Mouse (Mus musculus) MEL (cell line): ENCODE results near the gene Tmc2. TPM values are rescaled to one million over a fixed set of nuclear protein-coding genes. Genes with fewer than 3 reads are reported as not detected.

Experiments used
- DNase-seq: peaks from one replicate; pipeline ENCODE4 v3.0.0; 2011; ENCODE audit warnings: low read depth, low spot score
- H3K27ac ChIP-seq: 2 replicates; pipeline ENCODE4 v1.5.1; 2012; ENCODE audit warnings: low read depth, mild to moderate bottlenecking, control low read depth, low read length, moderate library complexity; ENCODE audit not compliant: control insufficient read depth
- H3K27me3 ChIP-seq, 2 experiments: fragments of 150-350 bp in 1 of 2; sonication (generic) in 1 of 2; 2 replicates each; pipeline ENCODE4 v1.6.1; 2012; ENCODE audit warnings: low read length in 2 of 2, mild to moderate bottlenecking in 2 of 2, improper control_type of control experiment in 1 of 2, moderate library complexity in 1 of 2; ENCODE audit not compliant: insufficient read depth in 2 of 2, control insufficient read depth in 1 of 2
- H3K36me3 ChIP-seq, 2 experiments: 2 replicates each; pipeline ENCODE4 v1.6.1; 2012 to 2014; ENCODE audit warnings: low read length in 2 of 2, improper control_type of control experiment in 1 of 2, inconsistent platforms in 1 of 2, mild to moderate bottlenecking in 1 of 2; ENCODE audit not compliant: insufficient read depth in 2 of 2, control insufficient read depth in 1 of 2
- H3K4me1 ChIP-seq, 2 experiments: fragments of 150-350 bp in 1 of 2; sonication (generic) in 1 of 2; 2 replicates each; pipeline ENCODE4 v1.6.1; 2012; ENCODE audit warnings: low read length in 2 of 2, improper control_type of control experiment in 1 of 2, mild to moderate bottlenecking in 1 of 2; ENCODE audit not compliant: insufficient read depth in 2 of 2, control insufficient read depth in 1 of 2
- H3K4me3 ChIP-seq, 2 experiments: fragments of 150-350 bp in 1 of 2; sonication (generic) in 1 of 2; 2 replicates each; pipeline ENCODE4 v1.5.1; 2012; ENCODE audit warnings: low read depth in 2 of 2, low read length in 2 of 2, mild to moderate bottlenecking in 2 of 2, moderate library complexity in 2 of 2, control low read depth in 1 of 2, improper control_type of control experiment in 1 of 2; ENCODE audit not compliant: control insufficient read depth in 1 of 2, insufficient read depth in 1 of 2
- H3K79me2 ChIP-seq: 2 replicates; pipeline ENCODE4 v1.6.1; 2012; ENCODE audit warnings: mild to moderate bottlenecking, low read length, moderate library complexity; ENCODE audit not compliant: control insufficient read depth, poor library complexity, insufficient read depth
- H3K9ac ChIP-seq: 2 replicates; pipeline ENCODE4 v1.6.1; 2012; ENCODE audit warnings: low read depth, mild to moderate bottlenecking, control low read depth, low read length, moderate library complexity; ENCODE audit not compliant: control insufficient read depth, poor library complexity, severe bottlenecking
- H3K9me3 ChIP-seq: fragments of 150-350 bp; sonication (generic); replicated peaks from 2 replicates; pipeline ENCODE4 v1.6.1; 2012; ENCODE audit warnings: mild to moderate bottlenecking, low read length, improper control_type of control experiment, moderate library complexity; ENCODE audit not compliant: insufficient read depth
- CHD2 ChIP-seq: IDR thresholded peaks from 2 replicates; pipeline ENCODE4 v1.6.1; 2011; ENCODE audit warnings: low read length, improper control_type of control experiment
- E2F4 ChIP-seq: IDR thresholded peaks from 2 replicates; pipeline ENCODE4 v1.6.1; 2011; ENCODE audit warnings: low read depth, low read length, improper control_type of control experiment, borderline replicate concordance
- ELF1 ChIP-seq: IDR thresholded peaks from 2 replicates; pipeline ENCODE4 v1.6.1; 2014; ENCODE audit warnings: low read depth, mild to moderate bottlenecking, inconsistent platforms, low read length, improper control_type of control experiment, moderate library complexity
- EP300 ChIP-seq, 2 experiments: IDR thresholded peaks; 2 replicates each; pipeline ENCODE4 v1.6.1; 2011; ENCODE audit warnings: improper control_type of control experiment in 2 of 2, low read length in 2 of 2, low read depth in 1 of 2, mild to moderate bottlenecking in 1 of 2
- ETS1 ChIP-seq: IDR thresholded peaks from 2 replicates; pipeline ENCODE4 v1.6.1; 2012; ENCODE audit warnings: low read depth, mild to moderate bottlenecking, inconsistent platforms, low read length, improper control_type of control experiment, moderate library complexity
- GABPA ChIP-seq: IDR thresholded peaks from 2 replicates; pipeline ENCODE4 v1.6.1; 2012; ENCODE audit warnings: low read depth, mild to moderate bottlenecking, inconsistent platforms, low read length, improper control_type of control experiment, moderate library complexity
- GATA1 ChIP-seq: IDR thresholded peaks from 2 replicates; pipeline ENCODE4 v1.6.1; 2011; ENCODE audit warnings: low read depth, low read length, improper control_type of control experiment
- HCFC1 ChIP-seq: IDR thresholded peaks from 2 replicates; pipeline ENCODE4 v1.6.1; 2012; ENCODE audit warnings: low read depth, mild to moderate bottlenecking, inconsistent platforms, low read length, improper control_type of control experiment, moderate library complexity
- JUND ChIP-seq: IDR thresholded peaks from 2 replicates; pipeline ENCODE4 v1.6.1; 2011; ENCODE audit warnings: low read depth, mild to moderate bottlenecking, improper control_type of control experiment, low read length
- KAT2A ChIP-seq: conservative IDR thresholded peaks from 2 replicates; pipeline ENCODE4 v1.6.1; 2012; ENCODE audit warnings: low read depth, low read length, improper control_type of control experiment, inconsistent platforms
- MAX ChIP-seq: IDR thresholded peaks from 2 replicates; pipeline ENCODE4 v1.6.1; 2011; ENCODE audit warnings: low read length, improper control_type of control experiment
- MAZ ChIP-seq: IDR thresholded peaks from 2 replicates; pipeline ENCODE4 v1.6.1; 2012; ENCODE audit warnings: low read depth, mild to moderate bottlenecking, inconsistent platforms, low read length, improper control_type of control experiment
- MYB ChIP-seq: IDR thresholded peaks from 2 replicates; pipeline ENCODE4 v1.6.1; 2011; ENCODE audit warnings: mild to moderate bottlenecking, low read depth, low read length, improper control_type of control experiment
- NELFE ChIP-seq: IDR thresholded peaks from 2 replicates; pipeline ENCODE4 v1.6.1; 2011; ENCODE audit warnings: low read depth, low read length, improper control_type of control experiment
- NRF1 ChIP-seq: IDR thresholded peaks from 2 replicates; pipeline ENCODE4 v1.6.1; 2014; ENCODE audit warnings: low read depth, mild to moderate bottlenecking, inconsistent platforms, low read length, improper control_type of control experiment, moderate library complexity; ENCODE audit not compliant: poor library complexity, insufficient read depth, severe bottlenecking
- POLR2A ChIP-seq, 2 experiments: IDR thresholded peaks; 2 replicates each; pipeline ENCODE4 v1.6.1; 2011 to 2012; ENCODE audit warnings: low read length in 2 of 2, mild to moderate bottlenecking in 2 of 2, control low read depth in 1 of 2, improper control_type of control experiment in 1 of 2, low read depth in 1 of 2, moderate library complexity in 1 of 2; ENCODE audit not compliant: control insufficient read depth in 1 of 2, insufficient read depth in 1 of 2, poor library complexity in 1 of 2
- POLR2AphosphoS2 ChIP-seq: IDR thresholded peaks from 2 replicates; pipeline ENCODE4 v1.6.1; 2011; ENCODE audit warnings: low read length, improper control_type of control experiment
- POLR2AphosphoS5 ChIP-seq: IDR thresholded peaks from 2 replicates; pipeline ENCODE4 v1.6.1; 2012; ENCODE audit warnings: low read depth, borderline replicate concordance, mild to moderate bottlenecking, inconsistent platforms, low read length, moderate library complexity, mixed read lengths
- RAD21 ChIP-seq: IDR thresholded peaks from 2 replicates; pipeline ENCODE4 v1.6.1; 2011; ENCODE audit warnings: mild to moderate bottlenecking, low read depth, low read length, improper control_type of control experiment
- RCOR1 ChIP-seq: IDR thresholded peaks from 2 replicates; pipeline ENCODE4 v1.6.1; 2012; ENCODE audit warnings: low read depth, mild to moderate bottlenecking, inconsistent platforms, low read length, improper control_type of control experiment
- SIN3A ChIP-seq: IDR thresholded peaks from 2 replicates; pipeline ENCODE4 v1.6.1; 2012; ENCODE audit warnings: low read length, improper control_type of control experiment, inconsistent platforms
- TAL1 ChIP-seq: IDR thresholded peaks from 2 replicates; pipeline ENCODE4 v1.6.1; 2012; ENCODE audit warnings: mild to moderate bottlenecking, inconsistent platforms, low read length, moderate library complexity, mixed read lengths
- UBTF ChIP-seq: IDR thresholded peaks from 2 replicates; pipeline ENCODE4 v1.6.1; 2012; ENCODE audit warnings: low read depth, mild to moderate bottlenecking, inconsistent platforms, low read length, improper control_type of control experiment, moderate library complexity, borderline replicate concordance; ENCODE audit not compliant: insufficient read depth
- USF1 ChIP-seq: IDR thresholded peaks from 2 replicates; pipeline ENCODE4 v1.6.1; 2014; ENCODE audit warnings: low read depth, mild to moderate bottlenecking, inconsistent platforms, low read length, improper control_type of control experiment, moderate library complexity
- USF2 ChIP-seq, 2 experiments: IDR thresholded peaks; 2 replicates each; pipeline ENCODE4 v1.6.1; 2011 to 2012; ENCODE audit warnings: improper control_type of control experiment in 2 of 2, low read length in 2 of 2, borderline replicate concordance in 1 of 2, inconsistent platforms in 1 of 2, low read depth in 1 of 2, mild to moderate bottlenecking in 1 of 2; ENCODE audit not compliant: insufficient read depth in 1 of 2
- ZC3H11A ChIP-seq: IDR thresholded peaks from 2 replicates; pipeline ENCODE4 v1.6.1; 2012; ENCODE audit warnings: low read depth, mild to moderate bottlenecking, inconsistent platforms, low read length, improper control_type of control experiment
- ZKSCAN1 ChIP-seq: IDR thresholded peaks from 2 replicates; pipeline ENCODE4 v1.6.1; 2012; ENCODE audit warnings: low read depth, mild to moderate bottlenecking, inconsistent platforms, low read length, improper control_type of control experiment, moderate library complexity
- polyA plus RNA-seq, 2 experiments: library from polyadenylated mRNA; stranded (reverse) in 1 of 2; unstranded in 1 of 2; fragments of >175 nt in 1 of 2; fragments of >200 nt in 1 of 2; gene quantifications; 2 replicates each; pipeline versions ENCODE4 v1.2.1 to v1.2.4; 2012; ENCODE audit warnings: low replicate concordance in 2 of 2, low read depth in 1 of 2; ENCODE audit not compliant: insufficient read length in 2 of 2, insufficient read depth in 1 of 2, missing spikeins in 1 of 2
- total RNA-seq: library from RNA; depleted of rRNA; stranded (reverse); fragments of 300-350 nt; gene quantifications from 2 replicates; pipeline ENCODE4 v1.2.3, GENCODE M21; 2012

The Tmc2 gene
- total and polyA plus RNA-seq, 3 experiments = not detected

- peak; percentile 48 for TF ChIP-seq ELF1
- no peak for TF ChIP-seq ZKSCAN1
Measured at GRCm38 (mm10) chr2:130274149-130274861, 79.3 kb downstream of the Tmc2 start, which contains the start of gene Nop56 (continued).

DNA sequence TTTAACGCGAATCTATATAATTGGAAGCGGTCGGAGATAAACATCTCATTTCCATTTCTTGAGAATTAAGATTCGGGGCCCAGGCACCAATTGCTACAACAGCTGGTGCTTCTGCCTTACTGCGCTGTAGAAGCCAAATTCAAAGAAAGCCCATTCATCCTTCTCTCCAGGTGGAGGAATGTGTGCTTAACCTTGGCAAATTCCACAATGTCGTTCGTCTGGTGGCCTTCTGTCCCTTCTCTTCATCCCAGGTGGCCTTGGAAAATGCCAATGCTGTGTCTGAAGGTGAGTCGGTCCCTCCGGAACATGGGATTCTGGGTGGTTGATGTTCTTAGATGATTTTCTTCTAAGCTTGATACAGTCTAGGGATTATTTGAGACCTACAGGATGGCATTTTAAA lies 79.9 kb downstream of the Tmc2 start:
- Histone ChIP-seq H3K27ac (peak overlapping the region; percentile 79), H3K4me3 (peak overlapping the region; percentile 86 to 94), H3K27me3 (no peaks in the 10 kb centered on the region), H3K79me2 (peaks cover 43% of the 10 kb centered on the region), H3K4me1 (peaks cover 3 to 10% of the 10 kb centered on the region in 2 experiments; a peak in 2 of 4 replicates), H3K36me3 (peaks cover 14 to 23% of the 10 kb centered on the region in 2 experiments), H3K9ac (peak overlapping the region; percentile 98), H3K9me3 (no peaks in the 10 kb centered on the region)
- DNase-seq = peak; percentile 49
- TF ChIP-seq GABPA (no peak), POLR2A (IDR thresholded peaks at IDR 0.05; ENCODE audit: control insufficient read depth in 1 of 2, insufficient read depth in 1 of 2, low read depth in 1 of 2, low read length in 2 of 2, poor library complexity in 1 of 2) (no peak), POLR2AphosphoS5 (0 out of 2 replicates have a peak, but pooled peaks have one; percentile 58)

DNA sequence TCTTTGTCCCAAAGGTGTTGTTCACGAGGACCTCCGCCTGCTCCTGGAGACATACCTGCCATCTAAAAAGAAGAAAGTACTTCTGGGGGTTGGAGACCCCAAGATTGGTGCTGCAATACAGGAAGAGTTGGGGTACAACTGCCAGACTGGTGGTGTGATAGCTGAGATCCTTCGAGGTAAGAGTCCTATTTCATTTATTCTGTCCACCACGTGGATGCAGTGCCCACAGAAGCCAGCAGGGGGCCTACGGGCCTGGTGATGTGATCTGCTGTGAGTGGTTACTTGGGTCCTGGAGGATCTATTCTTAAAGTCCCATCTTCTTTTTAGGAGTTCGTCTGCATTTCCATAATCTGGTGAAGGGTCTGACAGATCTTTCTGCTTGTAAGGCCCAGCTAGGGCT lies 80.7 kb downstream of the Tmc2 start:
- H3K4me3 ChIP-seq = peak overlapping the region; percentile 86 to 94
- DNase-seq = peak; percentile 89
- peak overlapping the region; percentile 79 for H3K27ac ChIP-seq
- H3K27me3 ChIP-seq = no peaks in the 10 kb centered on the region
- H3K4me1 ChIP-seq = peaks cover 3 to 10% of the 10 kb centered on the region in 2 experiments; a peak in 2 of 4 replicates
- H3K9me3 ChIP-seq = no peaks in the 10 kb centered on the region
- H3K79me2 ChIP-seq = peaks cover 43% of the 10 kb centered on the region
- H3K36me3 ChIP-seq = peaks cover 14 to 23% of the 10 kb centered on the region in 2 experiments
- peak overlapping the region; percentile 98 for H3K9ac ChIP-seq
- no peak for TF ChIP-seq ZKSCAN1
- TF ChIP-seq USF2 (IDR thresholded peaks at IDR 0.05; ENCODE audit: borderline replicate concordance in 1 of 2, insufficient read depth in 1 of 2, low read depth in 1 of 2, low read length in 2 of 2) = no peak
- no peak for TF ChIP-seq EP300 (IDR thresholded peaks at IDR 0.05; ENCODE audit: low read depth in 1 of 2, low read length in 2 of 2)
- peak; percentile 50; the same call in 1 of the 2 replicates for TF ChIP-seq HCFC1
- peak; percentile 49; the same call in 1 of the 2 replicates for TF ChIP-seq USF1
- TF ChIP-seq NELFE = no peak
- TF ChIP-seq JUND = no peak
- TF ChIP-seq ZC3H11A = no peak
- no peak for TF ChIP-seq MYB
- peak in 1 of 2 experiments; percentile 48; a peak in 1 of 4 replicates for TF ChIP-seq POLR2A (IDR thresholded peaks at IDR 0.05; ENCODE audit: control insufficient read depth in 1 of 2, insufficient read depth in 1 of 2, low read depth in 1 of 2, low read length in 2 of 2, poor library complexity in 1 of 2)
- TF ChIP-seq UBTF = no peak
- TF ChIP-seq E2F4 = no peak
- TF ChIP-seq RCOR1 = no peak
- TF ChIP-seq GATA1 = no peak
- no peak for TF ChIP-seq KAT2A
- TF ChIP-seq RAD21 = no peak; the same call in 1 of the 2 replicates
- TF ChIP-seq POLR2AphosphoS5 = no peak
- no peak for TF ChIP-seq TAL1
- TF ChIP-seq CHD2 = no peak
- TF ChIP-seq SIN3A = peak; percentile 88
- no peak; the same call in 1 of the 2 replicates for TF ChIP-seq POLR2AphosphoS2
- TF ChIP-seq MAX = peak; percentile 97
- no peak for TF ChIP-seq NRF1
- TF ChIP-seq ETS1 = no peak
- no peak for TF ChIP-seq MAZ
